Mouse (Mus musculus): ENCODE measurements around the gene Adi1. TPM values are rescaled to one million over a fixed set of nuclear protein-coding genes. Genes with fewer than 3 reads are reported as not detected.

The Adi1 gene
- polyA plus RNA-seq, 1 experiment from 2014 or later: 111 TPM

DNA sequence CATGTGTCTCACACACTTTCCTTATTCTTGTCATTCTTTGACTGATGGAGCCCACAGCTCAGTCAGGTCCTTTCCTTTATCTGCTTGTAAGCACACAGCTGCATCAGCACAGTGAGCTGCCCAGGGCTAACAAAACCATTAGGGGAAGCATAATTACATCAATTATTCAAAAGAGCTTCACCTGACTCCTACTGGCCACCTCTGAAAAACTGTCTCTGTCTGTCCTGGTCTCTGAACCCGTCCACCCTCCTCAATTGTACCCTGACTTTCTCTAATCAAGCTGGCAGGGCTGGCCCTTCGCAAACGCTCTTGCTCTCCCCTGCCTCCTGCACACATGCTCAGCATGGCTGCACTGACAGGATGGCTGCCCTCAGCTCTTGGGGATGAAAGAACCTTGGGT lies 49.3 kb downstream of the Adi1 start:
- no peak overlapping the region for H3K4me3 ChIP-seq (ENCODE audit: low read length)

GRCm38 (mm10) chr12:28726204-28726603 lies 51.2 kb downstream of the Adi1 start:
- Histone ChIP-seq H3K36me3 (ENCODE audit: control insufficient read depth, insufficient read depth, low read length) (no peaks in the 10 kb centered on the region; the same call in 1 of the 2 replicates), H3K9ac (ENCODE audit: low read depth, low read length) (no peak overlapping the region), H3K4me3 (ENCODE audit: low read length) (no peak overlapping the region), H3K27ac (ENCODE audit: low read length) (no peak overlapping the region), H3K9me3 (ENCODE audit: control insufficient read depth, low read length) (no peaks in the 10 kb centered on the region), H3K27me3 (replicated peaks; ENCODE audit: control insufficient read depth, insufficient read depth, low read length) (no peaks in the 10 kb centered on the region), H3K4me2 (ENCODE audit: low read depth, low read length) (no peak overlapping the region), H3K4me1 (ENCODE audit: control insufficient read depth, insufficient read depth, low read length) (no peaks in the 10 kb centered on the region)
- 92% methylated on average over 4 of the region's 4 CpGs for WGBS
- ATAC-seq: no peak

More for the DNA sequence above, 49.3 kb downstream of the Adi1 start:
- WGBS: 81% methylated on average over 3 of the region's 3 CpGs
- Histone ChIP-seq H3K27me3 (replicated peaks; ENCODE audit: control insufficient read depth, insufficient read depth, low read length) (no peaks in the 10 kb centered on the region), H3K4me1 (ENCODE audit: control insufficient read depth, insufficient read depth, low read length) (no peaks in the 10 kb centered on the region), H3K36me3 (ENCODE audit: control insufficient read depth, insufficient read depth, low read length) (peaks cover 2% of the 10 kb centered on the region; the same call in 1 of the 2 replicates), H3K27ac (ENCODE audit: low read length) (no peak overlapping the region), H3K9ac (ENCODE audit: low read depth, low read length) (no peak overlapping the region), H3K4me2 (ENCODE audit: low read depth, low read length) (no peak overlapping the region), H3K9me3 (ENCODE audit: control insufficient read depth, low read length) (no peaks in the 10 kb centered on the region)
- ATAC-seq: no peak

DNA sequence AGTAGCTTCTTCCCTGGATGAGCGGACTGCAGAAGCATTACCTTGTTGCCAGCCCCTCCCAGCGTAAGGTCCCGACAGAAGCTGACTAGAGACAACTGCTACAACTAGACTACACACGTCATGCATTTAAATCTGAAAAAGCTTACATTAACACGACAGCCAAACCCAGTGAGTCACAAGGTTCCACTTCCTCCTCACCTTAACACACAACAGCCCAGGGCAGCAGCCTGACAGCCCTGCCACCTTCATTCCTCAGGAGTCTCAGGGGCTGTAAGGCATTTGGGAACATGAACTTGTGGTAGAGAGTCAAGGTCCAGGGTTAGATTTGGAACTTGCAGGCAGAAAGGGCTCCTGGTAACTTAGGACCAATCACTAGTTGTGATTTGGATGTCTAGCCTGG lies 52.0 kb downstream of the Adi1 start:
- Histone ChIP-seq H3K9ac (ENCODE audit: low read depth, low read length) (no peak overlapping the region), H3K27me3 (replicated peaks; ENCODE audit: control insufficient read depth, insufficient read depth, low read length) (no peaks in the 10 kb centered on the region), H3K4me3 (ENCODE audit: low read length) (no peak overlapping the region), H3K9me3 (ENCODE audit: control insufficient read depth, low read length) (no peaks in the 10 kb centered on the region), H3K36me3 (ENCODE audit: control insufficient read depth, insufficient read depth, low read length) (no peaks in the 10 kb centered on the region; the same call in 1 of the 2 replicates), H3K4me2 (ENCODE audit: low read depth, low read length) (no peak overlapping the region), H3K4me1 (ENCODE audit: control insufficient read depth, insufficient read depth, low read length) (no peaks in the 10 kb centered on the region), H3K27ac (ENCODE audit: low read length) (no peak overlapping the region)
- ATAC-seq: no peak
- 81% methylated on average over 5 of the region's 5 CpGs for WGBS

Small RNA genes lying within 50 kb of the gene (microRNA-seq; reads per million reads assigned to microRNA genes)
- gene Mir6937: not detected

Other genes with a start within 250 kb of the Adi1 start
- not detected in 2 replicates for gene Dcdc2c, start 122.8 kb upstream of the Adi1 start, polyA plus RNA-seq (2015; fragmentation: Nextera tagmentation; extraction: Ambion mirVana)
- gene Allc, start 92.7 kb upstream of the Adi1 start, polyA plus RNA-seq (2015; fragmentation: Nextera tagmentation; extraction: Ambion mirVana): not detected in 2 replicates
- 0.97 and 1.8 TPM in 2 replicates for gene Colec11, start 51.9 kb upstream of the Adi1 start, polyA plus RNA-seq (2015; fragmentation: Nextera tagmentation; extraction: Ambion mirVana)
- 587 and 597 TPM in 2 replicates for gene Rps7, start 39.3 kb upstream of the Adi1 start, polyA plus RNA-seq (2015; fragmentation: Nextera tagmentation; extraction: Ambion mirVana)
- gene Rnaseh1, start 25.6 kb upstream of the Adi1 start, polyA plus RNA-seq (2015; fragmentation: Nextera tagmentation; extraction: Ambion mirVana): 24.2 and 28.2 TPM in 2 replicates
- gene Trappc12, start 75.2 kb downstream of the Adi1 start, polyA plus RNA-seq (2015; fragmentation: Nextera tagmentation; extraction: Ambion mirVana): 34.3 and 35.9 TPM in 2 replicates
- gene Eipr1, start 76.6 kb downstream of the Adi1 start, polyA plus RNA-seq (2015; fragmentation: Nextera tagmentation; extraction: Ambion mirVana): 29.0 and 32.0 TPM in 2 replicates